Mouse (Mus musculus) C2C12 (cell line): Measurements from ENCODE around the gene Nt5e. TPM values are rescaled to one million over a fixed set of nuclear protein-coding genes. Genes with fewer than 3 reads are reported as not detected.

Source experiments
- H3K27me3 ChIP-seq: one replicate; pipeline ENCODE4 v1.6.1; 2011; ENCODE audit not compliant: control insufficient read depth, insufficient read depth, insufficient read length
- H3K36me3 ChIP-seq: one replicate; pipeline ENCODE4 v1.6.1; 2011; ENCODE audit not compliant: control insufficient read depth, insufficient read depth
- H3K4me3 ChIP-seq: one replicate; pipeline ENCODE4 v1.5.1; 2011; ENCODE audit warnings: mild to moderate bottlenecking, control low read depth; ENCODE audit not compliant: poor library complexity, insufficient read depth, severe bottlenecking
- H3K79me2 ChIP-seq: one replicate; pipeline ENCODE4 v1.6.1; 2011; ENCODE audit not compliant: control insufficient read depth, insufficient read depth
- H3K79me3 ChIP-seq: one replicate; pipeline ENCODE4 v1.6.1; 2011; ENCODE audit warnings: low read depth, control low read depth
- H3ac ChIP-seq: one replicate; pipeline ENCODE3; 2011; ENCODE audit warnings: low read depth; ENCODE audit not compliant: control insufficient read depth, insufficient read length
- CEBPB ChIP-seq: IDR thresholded peaks from one replicate; pipeline ENCODE4 v1.6.1; 2011; ENCODE audit warnings: low read depth, mild to moderate bottlenecking, control low read depth, moderate library complexity
- CTCF ChIP-seq: IDR thresholded peaks from one replicate; pipeline ENCODE4 v1.5.1; 2011; ENCODE audit not compliant: control insufficient read depth, insufficient read depth, insufficient read length
- FOSL1 ChIP-seq: IDR thresholded peaks from one replicate; pipeline ENCODE4 v1.8.0; 2011; ENCODE audit warnings: mild to moderate bottlenecking, low read length; ENCODE audit not compliant: poor library complexity, insufficient read depth, severe bottlenecking
- MAX ChIP-seq: IDR thresholded peaks from one replicate; pipeline ENCODE4 v1.6.1; 2011; ENCODE audit warnings: mild to moderate bottlenecking, control low read depth
- MYOD1 ChIP-seq: IDR thresholded peaks from one replicate; pipeline ENCODE4 v1.6.1; 2011; ENCODE audit warnings: low read depth; ENCODE audit not compliant: control insufficient read depth, insufficient read length
- MYOG ChIP-seq: IDR thresholded peaks from one replicate; pipeline ENCODE4 v1.6.1; 2011; ENCODE audit not compliant: control insufficient read depth, insufficient read length; ENCODE audit errors: extremely low read depth
- USF1 ChIP-seq: IDR thresholded peaks from one replicate; pipeline ENCODE4 v1.6.1; 2011; ENCODE audit warnings: low read depth, mild to moderate bottlenecking, control low read depth, moderate library complexity
- polyA plus RNA-seq: library from polyadenylated mRNA; unstranded; fragments of >200 nt; fragmentation: generic; extraction: Trizol; gene quantifications from one replicate; pipeline ENCODE4 v1.2.1, GENCODE M21; 2012; ENCODE audit warnings: missing spikeins

Gene Nt5e
- polyA plus RNA-seq, 1 experiment = 0.34 TPM

DNA sequence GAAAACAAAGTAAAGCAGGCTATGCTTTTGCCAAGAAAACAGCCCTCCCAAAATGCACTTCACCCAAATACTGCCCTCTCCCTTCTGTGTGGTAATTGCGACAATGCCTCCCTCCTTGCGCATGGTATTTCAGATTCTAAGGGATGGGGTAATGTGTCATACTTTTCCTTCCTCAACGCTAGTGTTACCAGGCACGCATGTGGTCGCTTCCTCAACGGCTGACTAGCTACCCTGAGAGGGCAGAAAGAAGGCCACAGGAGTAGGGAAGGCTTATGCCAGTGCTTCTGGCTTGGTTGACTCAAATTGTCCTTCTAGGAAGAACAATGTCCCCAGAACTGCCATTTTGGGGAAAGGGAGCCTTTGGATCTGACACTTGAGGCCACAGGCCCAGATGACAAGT, 21.6 kb downstream of the Nt5e start:
- no peaks in the 10 kb centered on the region for H3K27me3 ChIP-seq
- H3ac ChIP-seq = no peak overlapping the region
- TF ChIP-seq MYOD1 (no peak), MAX (no peak), USF1 (no peak), CTCF (no peak)
- no peak overlapping the region for H3K4me3 ChIP-seq
- no peaks in the 10 kb centered on the region for H3K79me3 ChIP-seq
- H3K79me2 ChIP-seq = no peaks in the 10 kb centered on the region
- H3K36me3 ChIP-seq = no peaks in the 10 kb centered on the region

- no peak for TF ChIP-seq USF1
- TF ChIP-seq FOSL1 = no peak
- no peak for TF ChIP-seq CEBPB
- no peak for TF ChIP-seq MAX
- no peak for TF ChIP-seq MYOD1
- no peak for TF ChIP-seq MYOG
- TF ChIP-seq CTCF = no peak
- no peak overlapping the region for H3ac ChIP-seq
- H3K36me3 ChIP-seq = no peaks in the 10 kb centered on the region
- H3K79me2 ChIP-seq = no peaks in the 10 kb centered on the region
- H3K4me3 ChIP-seq = no peak overlapping the region
- H3K27me3 ChIP-seq = no peaks in the 10 kb centered on the region
- H3K79me3 ChIP-seq = no peaks in the 10 kb centered on the region
Observed at GRCm38 (mm10) chr9:88350317-88350716, 23.3 kb downstream of the Nt5e start.

DNA sequence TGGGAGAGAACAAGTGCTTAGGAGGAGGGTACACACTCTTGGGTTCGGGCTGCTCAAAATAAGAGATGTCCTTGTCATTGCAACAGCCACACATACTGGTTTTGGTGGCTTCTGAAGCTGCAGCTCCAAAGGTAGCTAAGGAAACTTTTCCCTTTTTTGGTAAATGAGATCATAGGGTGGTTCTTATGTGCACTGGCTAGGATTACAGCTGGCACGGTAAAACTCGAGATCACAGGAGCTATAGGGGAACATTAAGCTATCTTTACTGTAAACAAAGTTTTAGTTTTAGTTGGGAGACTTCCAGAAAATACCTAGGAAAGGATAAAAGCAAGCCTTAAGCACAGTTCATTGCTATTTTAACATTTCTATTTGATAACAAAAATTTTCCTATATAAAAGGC, 24.2 kb downstream of the Nt5e start:
- H3ac ChIP-seq = no peak overlapping the region
- H3K4me3 ChIP-seq = no peak overlapping the region
- TF ChIP-seq USF1 = no peak
- no peak for TF ChIP-seq CTCF
- no peak for TF ChIP-seq MAX
- no peak for TF ChIP-seq FOSL1
- TF ChIP-seq MYOG = no peak
- no peak for TF ChIP-seq CEBPB
- no peak for TF ChIP-seq MYOD1
- no peaks in the 10 kb centered on the region for H3K79me3 ChIP-seq
- H3K27me3 ChIP-seq = no peaks in the 10 kb centered on the region
- no peaks in the 10 kb centered on the region for H3K79me2 ChIP-seq
- H3K36me3 ChIP-seq = no peaks in the 10 kb centered on the region

GRCm38 (mm10) chr9:88352741-88353140, 25.7 kb downstream of the Nt5e start:
- Histone ChIP-seq H3K27me3 (no peaks in the 10 kb centered on the region), H3K79me2 (no peaks in the 10 kb centered on the region), H3ac (no peak overlapping the region), H3K36me3 (no peaks in the 10 kb centered on the region), H3K79me3 (no peaks in the 10 kb centered on the region), H3K4me3 (no peak overlapping the region)
- TF ChIP-seq MYOD1 = no peak
- no peak for TF ChIP-seq MAX
- TF ChIP-seq CEBPB = no peak
- TF ChIP-seq FOSL1 = no peak
- TF ChIP-seq USF1 = no peak
- no peak for TF ChIP-seq CTCF
- no peak for TF ChIP-seq MYOG

DNA sequence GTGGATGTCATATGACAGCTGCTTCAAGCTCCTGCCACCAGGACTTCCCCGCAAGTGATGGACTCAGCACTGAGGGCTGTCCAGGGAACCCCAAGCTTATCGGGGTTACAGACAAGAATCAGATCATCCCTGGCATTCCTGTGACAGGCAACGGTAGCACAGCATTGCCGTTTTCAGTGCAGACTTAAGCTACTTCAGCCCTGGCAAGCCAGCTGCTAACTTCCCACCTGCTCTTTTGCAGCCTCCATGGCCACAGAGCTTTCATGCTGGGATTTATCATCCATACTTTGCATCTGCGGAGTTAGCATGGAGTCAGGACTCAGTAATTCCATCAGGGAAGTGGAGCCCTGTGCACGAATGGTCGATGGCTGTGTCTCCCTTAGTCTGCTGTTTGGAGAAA, 26.5 kb downstream of the Nt5e start:
- Histone ChIP-seq H3K79me3 (no peaks in the 10 kb centered on the region), H3K79me2 (no peaks in the 10 kb centered on the region), H3K4me3 (no peak overlapping the region), H3K27me3 (no peaks in the 10 kb centered on the region), H3ac (no peak overlapping the region), H3K36me3 (no peaks in the 10 kb centered on the region)
- no peak for TF ChIP-seq MYOD1

- no peaks in the 10 kb centered on the region for H3K36me3 ChIP-seq
- no peaks in the 10 kb centered on the region for H3K79me2 ChIP-seq
- no peak overlapping the region for H3ac ChIP-seq
- no peaks in the 10 kb centered on the region for H3K27me3 ChIP-seq
- H3K79me3 ChIP-seq = no peaks in the 10 kb centered on the region
- no peak for TF ChIP-seq MYOD1
- TF ChIP-seq USF1 = no peak
- TF ChIP-seq FOSL1 = no peak
- no peak for TF ChIP-seq CTCF
- no peak for TF ChIP-seq MAX
- no peak for TF ChIP-seq MYOG
- no peak for TF ChIP-seq CEBPB
- H3K4me3 ChIP-seq = no peak overlapping the region
Observed at GRCm38 (mm10) chr9:88357173-88357572, 30.2 kb downstream of the Nt5e start.
